Mouse (Mus musculus): ENCODE results near the gene Msx1. TPM values are rescaled to one million over a fixed set of nuclear protein-coding genes. Genes with fewer than 3 reads are reported as not detected.

The Msx1 gene
- polyA plus RNA-seq, 1 experiment from 2014 or later: 218 TPM

GRCm38 (mm10) chr5:37829296-37829670 is 4.9 kb upstream of the Msx1 start:
- no peak for DNase-seq (ENCODE audit: low spot score)
- H3K36me3 ChIP-seq (ENCODE audit: control insufficient read depth, insufficient read depth, low read length): no peaks in the 10 kb centered on the region
- no peak overlapping the region for H3K27ac ChIP-seq (replicated peaks; ENCODE audit: low read depth, low read length)
- ATAC-seq (ENCODE audit: insufficient number of reproducible peaks, low FRiP score, low TSS enrichment, low read depth): no peak
- peaks cover 65% of the 10 kb centered on the region for H3K27me3 ChIP-seq (ENCODE audit: control insufficient read depth, insufficient read depth, low read length)
- peaks cover 20% of the 10 kb centered on the region for H3K4me1 ChIP-seq (ENCODE audit: control insufficient read depth, insufficient read depth, low read length)
- H3K9me3 ChIP-seq (ENCODE audit: control insufficient read depth, low read length): no peaks in the 10 kb centered on the region
- no peak overlapping the region; the same call in 1 of the 2 replicates for H3K4me2 ChIP-seq (ENCODE audit: low read depth, severe bottlenecking)
- no peak overlapping the region for H3K9ac ChIP-seq (ENCODE audit: low read length)
- WGBS: 5% methylated on average over 10 of the region's 10 CpGs
- no peak overlapping the region for H3K4me3 ChIP-seq (ENCODE audit: low read depth, low read length)

- peak; percentile 66 for DNase-seq (ENCODE audit: low spot score)
These were observed 4.4 kb upstream of the Msx1 start for GRCm38 (mm10) chr5:37828591-37829295.

GRCm38 (mm10) chr5:37828001-37828400 is 3.6 kb upstream of the Msx1 start:
- under 1% methylated on average over 14 of the region's 14 CpGs for WGBS
- Histone ChIP-seq H3K27me3 (ENCODE audit: control insufficient read depth, insufficient read depth, low read length) (peaks cover 54% of the 10 kb centered on the region), H3K9ac (ENCODE audit: low read length) (no peak overlapping the region)

More at GRCm38 (mm10) chr5:37828591-37829295, 4.4 kb upstream of the Msx1 start:
- Histone ChIP-seq H3K9ac (ENCODE audit: low read length) (no peak overlapping the region), H3K9me3 (ENCODE audit: control insufficient read depth, low read length) (no peaks in the 10 kb centered on the region), H3K4me3 (ENCODE audit: low read depth, low read length) (no peak overlapping the region; the same call in 1 of the 2 replicates), H3K36me3 (ENCODE audit: control insufficient read depth, insufficient read depth, low read length) (no peaks in the 10 kb centered on the region), H3K4me2 (ENCODE audit: low read depth, severe bottlenecking) (peak overlapping the region; percentile 32; the same call in 1 of the 2 replicates), H3K27ac (replicated peaks; ENCODE audit: low read depth, low read length) (no peak overlapping the region), H3K27me3 (ENCODE audit: control insufficient read depth, insufficient read depth, low read length) (peaks cover 60% of the 10 kb centered on the region), H3K4me1 (ENCODE audit: control insufficient read depth, insufficient read depth, low read length) (peaks cover 22% of the 10 kb centered on the region; the same call in 1 of the 2 replicates)
- no peak for ATAC-seq (ENCODE audit: insufficient number of reproducible peaks, low FRiP score, low TSS enrichment, low read depth)
- WGBS: under 1% methylated on average over 35 of the region's 35 CpGs

GRCm38 (mm10) chr5:37827626-37827950 is 3.2 kb upstream of the Msx1 start:
- Histone ChIP-seq H3K9me3 (ENCODE audit: control insufficient read depth, low read length) (no peaks in the 10 kb centered on the region), H3K27ac (replicated peaks; ENCODE audit: low read depth, low read length) (peak overlapping the region; percentile 53; the same call in 1 of the 2 replicates), H3K9ac (ENCODE audit: low read length) (peak overlapping the region; percentile 45), H3K36me3 (ENCODE audit: control insufficient read depth, insufficient read depth, low read length) (no peaks in the 10 kb centered on the region), H3K4me1 (ENCODE audit: control insufficient read depth, insufficient read depth, low read length) (peaks cover 29% of the 10 kb centered on the region; the same call in 1 of the 2 replicates), H3K27me3 (ENCODE audit: control insufficient read depth, insufficient read depth, low read length) (peaks cover 50% of the 10 kb centered on the region), H3K4me2 (ENCODE audit: low read depth, severe bottlenecking) (peak overlapping the region; percentile 32), H3K4me3 (ENCODE audit: low read depth, low read length) (peak overlapping the region; percentile 20)
- no peak for DNase-seq (ENCODE audit: low spot score)
- under 1% methylated on average over 9 of the region's 9 CpGs for WGBS
- ATAC-seq (ENCODE audit: insufficient number of reproducible peaks, low FRiP score, low TSS enrichment, low read depth): no peak

More at GRCm38 (mm10) chr5:37828001-37828400, 3.6 kb upstream of the Msx1 start:
- Histone ChIP-seq H3K36me3 (ENCODE audit: control insufficient read depth, insufficient read depth, low read length) (no peaks in the 10 kb centered on the region), H3K4me2 (ENCODE audit: low read depth, severe bottlenecking) (peak overlapping the region; percentile 32), H3K27ac (replicated peaks; ENCODE audit: low read depth, low read length) (no peak overlapping the region), H3K4me1 (ENCODE audit: control insufficient read depth, insufficient read depth, low read length) (peaks cover 28% of the 10 kb centered on the region; the same call in 1 of the 2 replicates), H3K4me3 (ENCODE audit: low read depth, low read length) (no peak overlapping the region), H3K9me3 (ENCODE audit: control insufficient read depth, low read length) (no peaks in the 10 kb centered on the region)
- ATAC-seq (ENCODE audit: insufficient number of reproducible peaks, low FRiP score, low TSS enrichment, low read depth): no peak
- DNase-seq (ENCODE audit: low spot score): peak; percentile 50

- Histone ChIP-seq H3K9me3 (ENCODE audit: control insufficient read depth, low read length) (no peaks in the 10 kb centered on the region), H3K9ac (ENCODE audit: low read length) (peak overlapping the region; percentile 45), H3K27ac (replicated peaks; ENCODE audit: low read depth, low read length) (peak overlapping the region; percentile 53; the same call in 1 of the 2 replicates), H3K27me3 (ENCODE audit: control insufficient read depth, insufficient read depth, low read length) (peaks cover 49% of the 10 kb centered on the region), H3K36me3 (ENCODE audit: control insufficient read depth, insufficient read depth, low read length) (no peaks in the 10 kb centered on the region), H3K4me2 (ENCODE audit: low read depth, severe bottlenecking) (peak overlapping the region; percentile 32), H3K4me1 (ENCODE audit: control insufficient read depth, insufficient read depth, low read length) (peaks cover 30% of the 10 kb centered on the region; the same call in 1 of the 2 replicates), H3K4me3 (ENCODE audit: low read depth, low read length) (peak overlapping the region; percentile 20)
- ATAC-seq (ENCODE audit: insufficient number of reproducible peaks, low FRiP score, low TSS enrichment, low read depth) (no peak), DNase-seq (ENCODE audit: low spot score) (peak; percentile 85)
- WGBS: under 1% methylated on average over 59 of the region's 59 CpGs
These were observed 2.6 kb upstream of the Msx1 start for GRCm38 (mm10) chr5:37826706-37827625.

- peaks cover 43% of the 10 kb centered on the region for H3K27me3 ChIP-seq (ENCODE audit: control insufficient read depth, insufficient read depth, low read length)
- under 1% methylated on average over 37 of the region's 37 CpGs for WGBS
- H3K4me2 ChIP-seq (ENCODE audit: low read depth, severe bottlenecking): peak overlapping the region; percentile 32; the same call in 1 of the 2 replicates
- no peak overlapping the region for H3K27ac ChIP-seq (replicated peaks; ENCODE audit: low read depth, low read length)
- no peak overlapping the region for H3K9ac ChIP-seq (ENCODE audit: low read length)
- ATAC-seq (ENCODE audit: insufficient number of reproducible peaks, low FRiP score, low TSS enrichment, low read depth) (peak; percentile 15; the same call in 1 of the 2 replicates), DNase-seq (ENCODE audit: low spot score) (peak; percentile 78)
- H3K9me3 ChIP-seq (ENCODE audit: control insufficient read depth, low read length): no peaks in the 10 kb centered on the region
- H3K36me3 ChIP-seq (ENCODE audit: control insufficient read depth, insufficient read depth, low read length): no peaks in the 10 kb centered on the region
- no peak overlapping the region for H3K4me3 ChIP-seq (ENCODE audit: low read depth, low read length)
- peaks cover 35% of the 10 kb centered on the region for H3K4me1 ChIP-seq (ENCODE audit: control insufficient read depth, insufficient read depth, low read length)
These were observed 1.4 kb upstream of the Msx1 start for GRCm38 (mm10) chr5:37825611-37826445.

- Histone ChIP-seq H3K27ac (replicated peaks; ENCODE audit: low read depth, low read length) (no peak overlapping the region), H3K4me3 (ENCODE audit: low read depth, low read length) (peak overlapping the region; percentile 74; the same call in 1 of the 2 replicates), H3K9ac (ENCODE audit: low read length) (no peak overlapping the region), H3K9me3 (ENCODE audit: control insufficient read depth, low read length) (no peaks in the 10 kb centered on the region), H3K4me2 (ENCODE audit: low read depth, severe bottlenecking) (no peak overlapping the region; the same call in 1 of the 2 replicates), H3K27me3 (ENCODE audit: control insufficient read depth, insufficient read depth, low read length) (peaks cover 42% of the 10 kb centered on the region), H3K36me3 (ENCODE audit: control insufficient read depth, insufficient read depth, low read length) (no peaks in the 10 kb centered on the region), H3K4me1 (ENCODE audit: control insufficient read depth, insufficient read depth, low read length) (peaks cover 35% of the 10 kb centered on the region)
- DNase-seq (ENCODE audit: low spot score) (peak; percentile 43), ATAC-seq (ENCODE audit: insufficient number of reproducible peaks, low FRiP score, low TSS enrichment, low read depth) (no peak)
- WGBS: under 1% methylated on average over 7 of the region's 7 CpGs
These were observed 773 bp upstream of the Msx1 start for GRCm38 (mm10) chr5:37825111-37825600.
